Mouse (Mus musculus): Measurements from ENCODE around the gene Olfr272.

Gene Olfr272

DNA sequence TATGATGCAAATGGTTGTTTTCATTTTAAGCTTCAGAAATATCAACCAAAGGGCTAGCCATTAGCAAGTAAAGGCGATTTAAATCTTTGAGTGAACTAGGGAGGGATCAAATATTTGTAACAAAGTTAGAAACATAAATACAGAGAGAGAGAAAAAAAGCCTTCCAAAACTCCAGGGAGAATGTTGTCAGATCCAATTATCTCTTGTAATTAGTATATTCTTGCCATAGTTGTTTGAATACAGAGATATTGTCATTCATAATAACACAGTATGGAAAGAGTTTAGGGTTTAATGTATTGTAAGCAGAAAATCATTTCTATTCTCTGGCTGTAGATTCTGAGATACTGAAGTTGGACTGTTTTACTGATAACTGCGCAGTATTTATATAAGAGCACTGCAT lies at the start of gene Olfr272:
Gene Olfr272, minus strand, starts transcription at position 101 of the 400 bp plus-strand sequence.
- DNase-seq (ENCODE audit: low spot score), result no peak

DNA sequence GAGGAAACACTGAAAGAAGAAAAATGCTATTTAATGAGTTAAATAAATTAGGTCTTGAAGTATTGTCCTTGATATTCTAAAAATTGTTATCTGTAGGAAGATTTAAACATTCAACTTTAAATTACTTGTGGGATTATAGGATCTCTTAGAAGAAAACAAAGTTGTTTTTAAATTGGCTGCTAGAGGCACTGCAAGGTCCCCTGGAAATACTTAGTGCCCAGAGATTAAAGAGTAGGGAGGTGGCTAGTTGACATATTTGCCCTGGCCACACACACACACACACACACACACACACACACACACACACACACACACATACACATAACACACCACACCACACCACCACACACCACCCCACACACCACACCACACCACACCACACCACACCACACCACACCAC lies 45.3 kb upstream of the Olfr272 start, which contains the start of gene Olfr270:
Gene Olfr270, plus strand, starts transcription at position 301 of the 400 bp plus-strand sequence.
- DNase-seq (ENCODE audit: low spot score), result no peak

DNA sequence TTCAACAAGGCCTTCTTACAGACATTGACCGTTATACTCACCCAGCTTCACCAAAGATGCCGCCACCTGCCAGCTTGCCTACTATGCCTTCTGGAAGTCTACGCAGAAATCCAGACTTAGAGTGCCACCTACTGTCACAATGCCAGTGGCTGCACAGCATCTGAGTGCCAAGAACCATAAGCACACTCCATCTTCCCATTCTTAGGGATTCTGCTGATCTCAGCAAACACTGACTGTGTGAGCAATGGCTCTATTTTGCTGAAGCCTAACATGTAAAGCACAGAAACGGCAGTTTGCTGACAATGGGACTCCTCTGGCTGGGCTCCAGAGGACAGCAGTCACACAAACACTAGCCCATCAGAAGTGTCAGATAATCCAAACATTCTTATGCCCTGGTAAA lies 39.7 kb upstream of the Olfr272 start:
- DNase-seq (ENCODE audit: low spot score), result peak; percentile 61

DNA sequence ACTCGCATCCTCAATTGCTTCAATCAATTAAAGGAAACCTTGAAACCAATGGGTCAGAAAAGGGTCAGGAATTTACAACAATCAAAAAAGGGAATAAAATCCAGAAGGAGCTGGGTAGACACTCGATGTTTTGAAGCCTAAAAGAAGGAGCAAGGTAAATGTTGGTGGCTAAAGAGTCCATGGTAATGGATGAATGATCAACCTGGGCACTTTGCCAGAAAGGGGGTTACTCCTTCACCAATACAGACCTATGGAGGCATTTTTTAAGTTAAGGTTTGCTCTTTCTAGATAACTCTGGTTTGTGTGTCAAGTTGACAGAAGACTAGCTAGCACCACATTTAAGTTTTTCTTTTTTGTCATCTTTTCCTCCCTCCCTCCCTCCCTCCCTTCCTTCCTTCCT lies 30.0 kb upstream of the Olfr272 start:
- DNase-seq (ENCODE audit: low spot score), result no peak

DNA sequence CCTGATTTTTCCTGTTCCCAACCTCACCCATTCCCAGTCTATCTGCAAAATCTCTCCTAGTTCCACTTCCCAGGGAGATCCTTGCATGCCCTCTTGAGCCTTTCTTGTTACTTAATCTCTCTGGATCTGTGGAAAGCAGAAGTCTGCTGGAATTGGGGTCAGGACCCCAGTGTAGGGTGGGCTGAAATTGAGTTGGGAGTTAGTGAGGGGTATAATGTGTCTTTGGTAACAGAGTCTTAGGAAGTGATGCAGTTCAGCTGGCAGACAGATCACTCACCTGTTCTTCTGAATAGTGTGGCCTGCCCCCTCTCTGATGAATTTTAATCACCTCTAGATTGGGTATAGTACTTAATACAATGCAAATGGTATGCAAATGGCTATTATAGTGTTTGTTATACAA lies 27.7 kb upstream of the Olfr272 start:
- no peak for DNase-seq (ENCODE audit: low spot score)

DNA sequence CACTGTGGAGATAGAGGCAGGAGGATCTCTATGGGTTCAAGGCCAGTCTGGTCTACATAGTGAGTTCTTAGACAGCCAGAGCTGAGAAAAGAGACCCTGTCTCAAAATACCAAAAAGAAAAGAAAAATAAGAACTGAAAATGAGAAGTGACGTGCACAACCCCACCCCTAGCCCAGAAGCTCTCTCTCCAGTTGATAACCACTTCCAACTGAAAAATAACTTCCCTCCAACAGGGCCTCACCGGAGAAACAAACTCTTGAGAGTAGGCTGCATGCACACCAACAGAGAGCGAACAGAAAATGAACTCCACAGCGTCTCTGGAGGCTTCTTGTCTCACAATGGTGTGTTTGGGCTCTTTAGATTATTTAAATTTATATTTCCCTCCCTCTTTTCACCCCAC lies 11.5 kb upstream of the Olfr272 start:
- no peak for DNase-seq (ENCODE audit: low spot score)

DNA sequence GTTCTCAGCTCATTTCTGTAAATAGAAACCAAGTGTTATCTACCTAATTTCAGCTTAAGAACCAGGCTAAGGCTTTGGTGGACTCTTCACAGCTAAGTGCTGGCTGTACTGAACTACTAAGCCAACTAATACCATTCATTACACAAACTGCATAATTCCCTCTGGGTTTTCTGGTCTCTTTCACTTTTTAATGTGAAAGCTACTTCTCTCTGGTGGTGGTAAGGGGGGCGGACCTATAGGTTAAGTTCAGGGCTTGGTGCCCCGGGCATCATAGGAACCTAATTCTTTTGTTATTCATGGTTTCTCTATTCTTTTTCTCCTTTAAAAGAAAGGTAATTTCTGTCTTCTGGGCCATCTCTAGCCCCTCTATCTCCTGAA lies 1.7 kb downstream of the Olfr272 start:
- DNase-seq (ENCODE audit: low spot score), result no peak

DNA sequence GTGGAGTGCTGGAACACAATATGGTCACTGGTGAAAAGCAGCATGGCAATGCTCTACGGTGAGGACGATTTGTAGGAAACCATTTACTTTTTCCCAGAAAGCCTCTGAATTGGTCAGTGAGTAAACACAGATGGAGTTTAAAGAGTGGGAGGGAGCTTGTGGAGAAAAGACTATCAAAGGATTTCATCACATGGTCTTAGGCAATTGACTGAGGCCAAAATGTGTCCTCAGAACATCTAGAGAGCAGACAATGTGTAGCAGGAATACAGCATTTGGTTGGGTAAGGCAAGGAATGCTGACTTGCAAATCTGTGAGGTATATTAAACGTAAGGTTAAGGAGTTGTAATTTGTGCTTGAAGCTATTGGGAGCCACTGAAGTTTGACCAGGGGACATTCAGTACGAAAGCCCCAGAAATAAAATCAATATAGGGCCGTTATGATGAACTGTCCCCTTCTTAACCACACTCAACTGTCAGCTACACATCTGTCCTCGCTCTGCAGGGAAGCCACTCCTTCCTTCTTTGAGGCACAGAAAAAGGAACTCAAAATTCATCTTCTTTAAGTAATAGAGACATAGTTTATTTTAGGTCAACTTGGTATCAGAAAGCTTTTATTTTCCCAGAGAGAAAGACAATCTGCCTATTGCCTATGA lies 2.2 kb downstream of the Olfr272 start:
- no peak for DNase-seq (ENCODE audit: low spot score)

DNA sequence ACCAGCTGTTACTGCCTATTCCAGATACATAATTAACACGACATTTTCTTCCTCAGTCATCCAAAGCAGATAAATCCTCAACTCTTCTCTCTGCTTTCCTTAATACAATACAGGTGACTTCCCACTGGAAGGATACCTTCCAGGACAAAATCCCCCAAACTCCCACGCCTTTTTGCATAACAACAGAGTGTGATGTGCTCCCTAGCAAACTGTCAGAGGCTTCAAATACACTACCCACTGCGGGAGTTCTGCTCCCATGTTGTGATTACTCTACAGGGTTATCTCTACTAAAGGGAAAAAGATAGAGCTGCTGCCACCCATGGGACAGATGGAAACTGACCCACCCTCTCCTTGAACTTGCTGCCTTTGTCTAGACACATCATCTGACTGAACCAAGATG lies 6.6 kb downstream of the Olfr272 start:
- DNase-seq (ENCODE audit: low spot score), result no peak

DNA sequence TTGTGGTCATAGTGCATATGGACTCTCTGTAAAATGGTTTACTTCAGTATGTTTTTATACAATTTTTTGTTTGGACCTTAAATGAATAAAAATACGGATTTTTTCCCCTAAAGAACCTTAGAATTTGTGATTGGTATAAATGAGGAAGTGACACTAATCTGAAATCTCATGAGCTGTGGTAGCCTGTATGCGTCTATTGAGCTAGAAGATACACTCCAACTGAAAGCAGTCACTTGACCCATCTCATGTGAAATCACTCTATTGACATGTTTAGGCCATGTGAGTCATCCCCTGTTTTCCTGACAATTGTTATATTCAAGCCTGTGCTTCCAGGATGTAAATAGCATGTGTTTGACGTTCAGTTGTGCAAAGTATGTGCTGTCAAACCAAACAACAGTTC lies 9.4 kb downstream of the Olfr272 start:
- DNase-seq (ENCODE audit: low spot score), result no peak

DNA sequence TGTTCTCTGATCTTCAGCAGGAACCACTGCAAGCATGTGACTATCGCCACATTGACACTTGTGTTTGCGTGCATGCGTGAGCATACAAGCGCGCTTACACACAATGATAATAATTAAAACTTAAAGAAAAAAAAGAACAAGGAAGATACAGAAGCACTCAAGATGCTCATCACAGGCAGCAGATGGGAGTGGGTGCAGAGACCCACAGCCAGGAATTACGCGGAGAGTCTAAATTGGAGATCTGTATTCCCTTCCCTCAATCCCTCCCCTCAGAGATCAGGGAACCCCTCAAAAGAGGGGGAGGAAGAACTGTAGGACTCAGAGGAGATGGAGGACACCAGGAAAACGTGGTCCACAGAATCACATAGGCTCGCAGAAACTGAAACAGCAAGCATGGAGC lies 54.8 kb downstream of the Olfr272 start:
- DNase-seq (ENCODE audit: low spot score), result no peak
